Mouse (Mus musculus) activated CD4-positive, CD25-positive, alpha-beta regulatory T cell, adult 9 weeks (primary cell): ENCODE measurements around the gene Sult6b2. TPM values are rescaled to one million over a fixed set of nuclear protein-coding genes. Genes with fewer than 3 reads are reported as not detected.

Experiments used
- polyA plus RNA-seq: library from polyadenylated mRNA; unstranded; fragments of 100-300 nt; shearing (Covaris generic); gene quantifications from one replicate; pipeline ENCODE4 v1.2.1, GENCODE M21; 2017

Gene Sult6b2
- polyA plus RNA-seq = not detected

GRCm38 (mm10) chr6:142804402-142804801 is at the start of gene Sult6b2:
Gene Sult6b2, minus strand, starts transcription at chr6:142804502.

GRCm38 (mm10) chr6:142756507-142757333 is 47.6 kb downstream of the Sult6b2 start, which contains the start of gene Cmas:
Gene Cmas, plus strand, starts transcription at chr6:142756686.

Other genes starting within 250 kb of the Sult6b2 start
- gene Kcnj8, start 232.9 kb downstream of the Sult6b2 start, polyA plus RNA-seq = not detected
- gene Abcc9, start 102.2 kb downstream of the Sult6b2 start, polyA plus RNA-seq = 0.05 TPM
- gene Cmas, start 47.8 kb downstream of the Sult6b2 start, polyA plus RNA-seq = 9.0 TPM
- gene St8sia1, start 159.9 kb upstream of the Sult6b2 start, polyA plus RNA-seq = 14.2 TPM